Mouse (Mus musculus) urinary bladder, adult 18-20 months (tissue): ENCODE measurements around the gene Adamtsl5.

Source experiments
- DNase-seq, 2 experiments: peaks; one replicate each; pipeline ENCODE4 v3.0.0; 2022; ENCODE audit warnings: low spot score in 2 of 2, mixed read lengths in 2 of 2

Adamtsl5 gene

DNA sequence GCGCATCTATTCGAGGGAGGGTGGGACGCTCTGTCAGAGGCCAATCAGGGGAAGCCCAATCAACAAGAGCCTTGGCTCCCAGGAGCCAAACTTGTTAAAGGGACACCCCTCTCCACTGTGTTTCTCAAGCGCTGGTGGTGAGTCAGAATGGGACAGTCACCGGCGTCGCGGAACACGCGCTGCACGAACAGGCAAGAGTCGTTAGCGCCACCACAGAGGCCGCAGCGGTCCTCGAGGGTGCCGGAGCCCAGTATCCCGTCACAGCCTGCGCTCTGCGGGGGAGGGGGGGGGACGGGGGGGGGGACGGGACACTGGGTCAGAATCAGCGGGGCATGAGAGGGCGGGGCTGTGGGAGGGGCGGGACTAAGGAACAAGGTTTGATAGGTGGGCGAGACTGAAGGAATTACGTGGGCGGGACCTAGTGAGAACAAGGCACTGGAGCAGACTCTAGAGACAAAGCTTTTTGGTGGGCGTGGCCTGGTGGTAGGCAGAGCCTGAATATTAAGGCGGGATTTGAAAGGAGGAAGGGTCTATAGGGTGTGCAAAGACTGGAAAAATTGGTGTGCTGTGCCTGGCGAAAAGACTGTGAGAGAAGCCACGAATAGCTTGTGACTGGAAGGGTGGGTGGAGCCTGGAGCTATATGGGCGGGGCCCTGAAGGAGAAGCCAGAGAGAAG is 5.3 kb downstream of the Adamtsl5 start:
- DNase-seq: peak in 1 of 2 experiments; percentile 44

DNA sequence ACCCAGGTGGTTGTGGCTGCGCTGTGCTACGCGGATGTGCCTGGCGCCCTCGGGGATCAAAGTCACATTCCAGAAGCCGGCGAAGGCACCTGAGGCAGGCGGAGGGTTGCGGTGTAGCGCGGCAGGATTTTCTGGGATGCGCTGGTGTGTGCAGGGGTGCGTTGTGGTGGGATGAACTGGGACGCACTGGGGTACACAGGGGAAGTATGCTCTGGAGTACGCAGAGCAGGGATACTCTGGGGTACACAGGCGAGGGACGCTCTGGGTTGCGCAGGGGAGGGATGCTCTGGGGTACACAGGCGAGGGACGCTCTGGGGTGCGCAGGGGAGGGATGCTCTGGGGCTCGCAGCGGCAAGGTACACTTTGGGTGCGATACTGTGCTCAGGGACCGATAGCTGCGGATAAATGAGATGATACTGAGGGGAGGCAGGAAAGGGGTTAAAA is 5.9 kb downstream of the Adamtsl5 start:
- no peak for DNase-seq

DNA sequence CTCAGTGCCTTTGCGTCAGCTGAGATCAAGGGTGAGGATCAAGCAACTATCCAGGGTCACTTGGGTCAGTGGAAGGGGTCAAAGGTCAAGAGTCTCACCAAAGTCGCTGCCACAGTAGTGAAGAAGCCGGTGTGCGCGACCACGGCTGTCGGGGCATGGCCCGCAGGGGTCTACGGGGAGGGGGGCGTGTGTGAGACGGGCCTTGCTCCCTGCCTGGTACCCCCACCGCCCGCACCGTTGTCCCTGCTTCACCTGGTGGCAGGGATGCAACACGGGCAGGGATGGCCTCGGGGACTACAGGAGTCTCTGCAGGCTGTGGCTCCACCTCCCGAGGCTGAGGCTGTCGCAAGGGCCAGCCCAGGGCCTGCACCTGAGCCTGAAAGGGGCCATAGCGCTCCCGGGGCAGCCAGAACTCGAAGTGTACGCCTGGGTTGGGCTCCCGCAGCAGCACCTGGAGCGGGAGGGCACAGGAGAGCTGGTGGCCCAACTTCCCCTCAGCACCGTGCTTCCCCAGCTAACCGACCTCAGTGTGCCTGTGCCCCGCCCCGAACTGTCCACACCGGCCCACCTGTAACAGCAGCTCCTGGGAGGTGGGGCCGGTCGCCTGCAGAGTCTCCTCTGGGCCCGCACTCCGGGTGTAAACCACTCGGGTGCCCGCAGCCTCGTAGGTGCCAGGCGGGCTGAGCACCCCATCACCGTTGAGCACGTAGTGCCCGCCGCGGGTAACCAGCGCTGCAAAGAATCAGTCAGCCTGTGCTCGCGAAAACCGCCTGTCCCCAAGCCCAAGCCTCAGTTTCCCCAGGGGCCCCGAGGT is 6.5 kb downstream of the Adamtsl5 start:
- no peak for DNase-seq

DNA sequence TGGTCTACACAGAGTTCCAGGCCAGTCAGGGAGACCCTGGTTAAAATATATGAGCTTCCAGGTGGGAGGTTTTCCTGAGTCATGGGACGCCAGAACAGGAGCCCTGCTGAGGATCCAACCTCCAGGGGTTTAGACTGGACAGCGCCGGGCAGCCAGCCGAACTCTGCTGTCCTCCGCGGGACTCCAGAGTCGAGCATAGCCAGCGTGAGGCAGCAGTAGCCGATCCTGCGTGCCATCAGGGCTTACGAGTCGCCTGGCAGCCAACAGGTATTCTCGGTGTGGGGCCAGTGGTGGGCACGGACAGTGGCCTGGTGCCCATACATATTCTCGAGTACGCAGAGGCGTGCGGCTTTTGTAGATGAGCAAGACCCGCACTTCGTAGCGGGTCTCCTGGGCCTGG is 7.2 kb downstream of the Adamtsl5 start:
- DNase-seq: no peak

DNA sequence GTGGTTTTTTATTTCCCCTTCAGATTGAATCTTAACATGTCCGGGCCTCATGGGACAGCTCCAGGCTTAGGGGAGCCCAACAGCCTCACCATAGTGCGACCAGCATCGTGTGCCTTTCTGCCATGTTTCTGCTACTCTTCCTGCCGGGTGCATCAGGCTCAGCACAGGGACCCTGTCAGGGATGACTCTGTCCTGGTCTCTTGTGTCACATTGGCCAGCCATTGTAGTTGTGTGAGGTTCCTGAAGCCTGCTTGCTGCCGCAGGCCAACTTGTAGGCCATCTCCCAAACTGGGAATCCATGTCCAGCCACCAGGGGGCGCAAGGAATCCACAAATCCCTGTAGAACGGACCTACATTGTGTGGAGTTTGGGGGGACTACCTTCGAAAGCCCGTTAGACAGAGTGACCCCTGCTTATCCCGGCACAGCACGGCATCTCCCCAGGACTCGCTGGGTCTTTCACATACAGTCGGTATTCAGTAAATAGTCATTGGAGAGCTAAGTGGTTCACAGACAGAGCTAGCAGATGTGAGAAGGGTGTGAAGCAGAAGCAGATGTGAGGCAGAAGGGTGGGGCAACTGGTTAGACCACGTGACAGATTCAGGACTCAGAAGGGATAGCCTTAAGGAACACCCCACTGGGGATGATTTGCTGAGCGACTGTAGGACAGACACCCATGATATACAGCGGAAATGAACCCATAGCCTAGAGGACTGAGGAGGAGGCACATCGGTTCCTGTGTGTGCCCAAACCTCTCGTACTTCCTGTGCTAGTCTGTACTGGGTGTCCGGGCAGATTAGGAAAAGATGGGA is 8.1 kb downstream of the Adamtsl5 start:
- peak; percentile 68 to 85 for DNase-seq

DNA sequence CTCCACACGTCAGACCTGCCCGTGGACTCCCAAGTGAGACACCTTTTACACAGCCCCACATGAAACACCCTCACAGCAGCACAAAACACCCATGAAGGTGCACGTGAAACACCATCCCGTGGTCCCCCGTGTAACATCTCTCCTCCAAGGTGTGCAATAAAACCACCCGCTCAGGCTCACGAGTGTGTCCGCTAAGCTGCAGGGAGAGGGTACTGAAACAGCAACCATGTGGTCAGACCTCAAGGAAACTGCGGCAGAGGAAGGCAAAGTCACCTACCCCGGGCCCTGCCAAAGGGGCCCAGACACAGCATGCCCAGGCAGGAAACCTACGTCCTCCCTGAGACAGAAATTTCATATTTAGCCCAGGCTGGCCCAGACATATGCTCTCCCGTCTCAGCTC is 11.9 kb downstream of the Adamtsl5 start:
- DNase-seq: no peak

DNA sequence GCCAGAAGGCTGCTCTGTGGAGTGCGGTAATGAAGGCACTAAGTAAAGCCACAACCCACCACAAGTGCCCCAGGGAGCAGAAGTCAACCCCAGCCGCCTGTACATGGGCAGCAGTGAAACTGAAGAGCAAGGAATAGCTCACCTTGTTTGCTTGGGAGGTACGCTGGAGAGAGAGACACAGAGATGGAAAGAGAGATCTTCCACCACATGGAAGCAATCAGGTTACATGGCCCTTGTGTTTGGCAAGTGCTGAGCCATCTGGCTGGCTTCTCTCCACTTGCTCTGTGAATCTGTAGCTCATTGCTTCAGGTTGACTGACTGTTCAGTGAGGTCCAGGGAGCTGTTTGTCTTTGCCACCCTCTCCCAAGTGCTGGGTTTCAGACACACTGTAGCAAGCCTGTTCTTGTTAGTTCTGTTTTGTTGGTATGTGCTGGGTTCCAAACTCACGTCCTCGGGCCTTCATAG is 15.7 kb downstream of the Adamtsl5 start:
- no peak for DNase-seq

DNA sequence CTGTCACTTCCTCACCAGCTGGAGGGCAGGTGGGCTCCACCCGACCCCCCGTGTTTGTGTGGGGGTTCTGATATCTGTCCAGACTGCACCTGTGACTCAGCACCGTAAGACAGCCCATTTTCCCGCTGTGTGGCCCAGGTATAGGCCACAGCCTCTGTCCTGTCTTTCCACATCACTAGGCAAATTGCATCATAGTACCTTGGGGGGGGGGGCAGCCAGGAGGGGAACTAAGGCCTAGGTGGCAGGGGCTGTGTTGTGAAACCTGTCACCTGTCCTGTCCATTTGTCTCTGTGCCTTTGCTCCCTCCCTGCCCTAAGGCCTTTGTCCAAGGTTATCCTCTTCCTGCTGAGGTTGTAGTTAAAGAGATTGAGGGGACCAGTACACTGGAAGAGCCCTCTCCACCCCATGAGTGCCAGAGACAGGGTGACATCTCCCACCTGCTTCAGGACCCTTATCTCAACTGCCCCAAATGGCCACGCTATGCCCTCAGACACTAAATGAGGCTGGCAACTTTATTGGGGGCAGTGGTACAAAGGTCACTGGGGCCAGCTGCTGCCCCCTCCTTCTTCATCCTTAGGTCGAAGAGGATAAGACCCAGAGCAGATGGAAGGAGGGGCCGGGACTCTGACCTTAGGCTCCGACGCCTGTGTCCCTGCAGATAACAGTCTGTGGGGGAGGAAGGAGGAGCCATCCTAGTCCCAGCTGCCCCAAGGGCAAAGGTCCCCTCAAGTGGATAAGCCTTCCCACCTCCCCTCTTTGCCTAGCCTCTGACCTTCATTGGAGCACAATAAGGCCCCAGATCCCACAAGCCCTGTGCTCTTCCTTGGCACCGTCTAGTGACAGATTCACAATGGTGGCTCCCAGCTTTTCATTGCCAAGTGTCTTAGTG is 16.3 kb downstream of the Adamtsl5 start:
- DNase-seq: no peak

DNA sequence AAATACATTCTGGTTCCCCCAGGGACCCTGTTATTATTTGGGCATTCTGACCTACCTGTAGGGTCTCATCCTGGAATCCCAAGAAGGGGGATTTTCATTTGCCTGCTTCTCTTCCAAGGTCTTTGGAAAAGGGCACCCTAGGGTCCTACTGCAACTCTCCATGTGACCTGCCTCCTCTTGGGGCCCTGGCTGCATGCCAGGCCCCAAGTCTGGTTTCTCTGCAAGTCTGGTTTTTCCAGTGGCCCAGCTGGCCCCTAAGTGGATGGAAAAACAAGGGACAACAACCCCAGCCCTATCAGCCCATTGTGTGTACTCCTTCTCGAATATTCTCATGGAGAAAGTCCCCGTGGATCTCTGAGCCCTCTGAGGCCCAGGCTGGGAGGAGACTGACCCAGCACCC is 17.3 kb downstream of the Adamtsl5 start:
- DNase-seq: peak in 1 of 2 experiments; percentile 30

DNA sequence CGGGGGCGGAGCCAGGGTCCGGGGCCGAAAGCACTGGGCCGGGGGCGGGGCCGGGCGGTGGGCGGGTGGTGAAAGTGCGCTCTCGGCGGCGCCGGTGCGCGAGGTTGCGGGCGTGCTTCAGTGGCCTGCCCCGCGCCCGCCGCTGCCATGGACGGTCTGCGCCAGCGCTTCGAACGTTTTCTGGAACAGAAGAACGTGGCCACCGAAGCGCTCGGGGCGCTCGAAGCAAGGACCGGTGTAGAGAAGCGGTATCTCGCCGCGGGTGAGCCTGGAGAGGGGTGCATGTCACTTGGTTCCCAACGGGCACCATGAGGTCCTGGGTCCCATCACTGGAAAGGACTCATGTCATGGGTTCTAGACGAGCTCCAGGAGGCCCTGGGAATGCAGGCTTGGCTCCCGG is 18.1 kb downstream of the Adamtsl5 start:
- DNase-seq: no peak

DNA sequence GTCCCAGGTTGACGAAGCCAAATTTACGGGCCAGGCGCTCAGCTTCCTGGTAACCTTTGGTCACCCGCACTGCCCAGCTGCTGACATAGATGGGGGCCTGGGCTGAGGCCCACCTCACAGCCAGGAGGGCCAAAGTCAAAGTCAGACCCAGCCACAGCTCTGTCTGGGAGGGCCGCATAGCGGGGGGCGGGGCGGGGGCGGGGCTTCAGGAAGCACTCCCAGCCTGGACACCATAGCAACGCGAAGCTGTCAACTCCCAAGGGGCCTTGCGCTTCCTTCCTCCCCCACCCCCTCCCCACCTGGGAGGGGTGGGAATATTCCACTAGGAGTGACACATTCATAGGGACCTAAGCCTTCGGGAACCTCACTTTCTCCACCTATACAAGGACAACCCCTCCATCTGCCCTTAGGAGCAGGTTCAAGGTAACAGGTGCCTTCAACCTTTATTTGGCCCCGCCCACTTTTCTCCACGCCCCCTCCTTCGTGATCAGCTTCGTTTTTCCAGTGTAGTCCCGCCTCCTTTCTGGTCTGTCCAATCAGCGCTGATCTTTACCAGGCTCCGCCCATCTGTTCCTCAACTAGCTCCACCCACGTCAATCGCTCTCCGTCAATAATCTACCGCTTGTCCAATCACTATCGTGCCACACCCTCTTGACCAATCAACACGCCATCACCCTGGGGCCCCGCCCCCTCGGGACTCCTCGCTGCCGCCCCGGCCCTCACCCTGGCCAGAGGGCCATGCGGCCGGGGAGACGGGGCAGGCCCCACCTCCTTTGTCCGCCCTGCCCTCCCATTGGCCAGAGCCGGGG is 18.7 kb downstream of the Adamtsl5 start, which contains the start of the genes Pcsk4 and Reep6:
Gene Pcsk4, minus strand, starts transcription at position 226 of the 809 bp plus-strand sequence.
Gene Reep6, plus strand, starts transcription at position 681 of the 809 bp plus-strand sequence.
- DNase-seq: peak; percentile 94 to 95

DNA sequence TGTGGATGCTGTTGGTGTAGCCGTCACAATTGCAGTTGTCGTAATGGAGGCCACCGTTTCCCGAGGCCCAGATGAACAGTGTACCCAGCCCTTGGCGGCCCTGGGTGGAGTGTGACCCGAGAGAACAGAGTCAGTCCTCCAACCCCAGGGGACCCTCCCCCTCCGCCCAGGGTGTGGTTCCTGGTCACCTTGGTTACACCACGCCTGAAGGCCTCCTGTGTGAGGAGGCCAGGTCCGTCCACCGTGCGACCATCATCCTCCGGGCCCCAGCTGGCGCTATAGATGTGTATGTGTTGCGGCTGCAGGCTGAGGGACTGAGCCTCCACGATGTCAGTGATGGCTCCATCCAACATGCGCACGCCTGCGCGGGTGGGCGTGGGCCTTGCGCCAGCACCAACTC is 23.2 kb downstream of the Adamtsl5 start:
- DNase-seq: no peak

DNA sequence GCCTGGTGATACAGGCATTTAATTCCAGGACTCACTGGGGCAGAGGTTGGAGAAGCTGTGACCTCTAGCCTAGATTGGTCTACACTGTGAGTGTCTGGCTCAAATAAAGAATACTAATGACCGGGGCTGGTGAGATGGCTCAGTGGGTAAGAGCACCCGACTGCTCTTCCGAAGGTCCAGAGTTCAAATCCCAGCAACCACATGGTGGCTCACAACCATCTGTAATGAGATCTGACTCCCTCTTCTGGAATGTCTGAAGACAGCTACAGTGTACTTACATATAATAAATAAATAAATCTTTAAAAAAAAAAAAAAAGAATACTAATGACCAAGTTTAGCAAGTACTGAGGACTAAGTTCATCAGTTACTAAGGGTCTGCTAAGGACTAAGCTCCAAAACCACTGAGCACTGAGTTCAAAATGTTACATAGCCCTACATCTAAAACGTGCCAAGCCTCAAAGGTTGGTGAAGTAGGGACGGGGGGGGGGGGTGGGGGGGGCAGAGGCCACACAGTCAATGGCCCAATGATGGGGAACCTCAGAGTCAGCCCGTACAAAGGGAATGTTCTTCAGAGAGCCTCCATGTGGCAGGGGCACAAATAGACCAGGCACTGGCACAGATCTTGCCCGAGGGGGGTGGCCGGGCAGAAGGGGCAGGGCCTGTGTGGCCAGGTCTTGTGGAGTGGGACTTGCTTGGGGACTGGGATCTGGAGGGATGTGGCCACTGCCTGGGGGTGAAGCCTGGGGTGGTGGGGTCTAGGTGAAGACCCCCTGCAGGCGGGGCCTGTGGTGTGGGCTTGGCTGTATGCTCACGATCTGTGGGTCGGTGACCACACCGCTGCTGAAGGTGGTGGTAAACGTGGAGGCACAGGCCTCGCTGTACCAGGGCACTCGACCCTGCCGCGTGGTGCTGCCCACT is 23.8 kb downstream of the Adamtsl5 start:
- no peak for DNase-seq

DNA sequence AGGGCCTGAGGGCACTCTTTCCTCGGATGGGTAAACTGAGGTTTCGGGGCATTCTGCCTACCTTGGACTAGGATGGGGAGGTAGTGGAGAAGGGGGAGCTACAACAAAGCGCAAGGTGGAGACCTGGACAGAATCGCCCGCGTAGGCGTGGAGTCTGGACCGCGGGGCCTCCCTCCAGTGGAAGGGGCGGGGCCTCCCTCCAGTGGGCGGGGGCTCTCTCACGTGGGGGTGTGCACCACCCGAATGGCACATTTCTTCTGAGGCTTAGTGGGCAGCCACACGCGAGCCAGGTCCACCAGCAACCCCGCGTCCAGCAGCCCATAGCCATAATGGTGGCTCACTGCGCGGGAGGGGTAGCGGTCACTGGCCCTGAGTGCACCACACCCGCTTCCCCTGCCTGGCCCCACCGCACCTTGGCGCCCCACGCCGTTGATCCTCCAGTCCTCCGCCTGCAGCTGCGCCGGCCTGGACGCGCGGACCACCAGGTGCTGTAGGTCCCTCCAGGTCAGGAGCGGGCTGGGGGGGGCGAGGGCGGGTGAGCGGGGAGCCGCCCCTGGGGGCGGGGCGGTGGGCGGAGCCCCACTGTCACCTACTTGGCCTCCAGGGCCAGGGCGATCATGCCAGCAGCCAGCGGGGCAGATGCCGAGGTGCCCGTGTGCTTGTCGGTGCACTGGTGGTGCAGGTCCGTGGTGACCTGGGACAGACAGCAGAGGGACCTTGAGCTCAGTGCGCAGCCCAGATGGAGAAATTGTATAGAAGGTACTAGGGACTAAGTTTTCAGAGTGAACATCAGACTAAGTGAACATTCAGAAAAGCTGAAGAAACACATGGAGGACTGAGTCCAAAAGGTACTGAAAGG is 24.7 kb downstream of the Adamtsl5 start:
- peak; percentile 73 to 86 for DNase-seq

DNA sequence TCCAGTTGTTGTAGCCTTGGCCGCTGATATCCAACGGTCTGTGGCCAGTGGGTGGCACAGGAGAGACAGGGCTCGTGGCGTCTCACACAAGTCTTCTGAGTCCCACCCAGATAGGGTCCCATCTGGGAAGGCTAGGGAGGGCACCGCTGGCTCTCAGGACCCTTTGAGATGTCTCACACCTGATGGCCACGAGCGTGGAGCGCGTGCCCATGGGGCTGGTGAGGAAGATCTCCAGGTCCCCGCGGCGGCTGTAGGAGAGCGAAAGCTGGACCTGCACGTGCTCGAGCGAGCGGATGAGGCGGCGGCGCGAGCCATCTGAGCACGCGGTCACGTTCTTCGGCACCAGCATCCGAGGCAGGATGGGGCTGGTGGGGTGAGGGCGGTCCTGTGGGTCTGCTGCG is 25.4 kb downstream of the Adamtsl5 start:
- no peak for DNase-seq

DNA sequence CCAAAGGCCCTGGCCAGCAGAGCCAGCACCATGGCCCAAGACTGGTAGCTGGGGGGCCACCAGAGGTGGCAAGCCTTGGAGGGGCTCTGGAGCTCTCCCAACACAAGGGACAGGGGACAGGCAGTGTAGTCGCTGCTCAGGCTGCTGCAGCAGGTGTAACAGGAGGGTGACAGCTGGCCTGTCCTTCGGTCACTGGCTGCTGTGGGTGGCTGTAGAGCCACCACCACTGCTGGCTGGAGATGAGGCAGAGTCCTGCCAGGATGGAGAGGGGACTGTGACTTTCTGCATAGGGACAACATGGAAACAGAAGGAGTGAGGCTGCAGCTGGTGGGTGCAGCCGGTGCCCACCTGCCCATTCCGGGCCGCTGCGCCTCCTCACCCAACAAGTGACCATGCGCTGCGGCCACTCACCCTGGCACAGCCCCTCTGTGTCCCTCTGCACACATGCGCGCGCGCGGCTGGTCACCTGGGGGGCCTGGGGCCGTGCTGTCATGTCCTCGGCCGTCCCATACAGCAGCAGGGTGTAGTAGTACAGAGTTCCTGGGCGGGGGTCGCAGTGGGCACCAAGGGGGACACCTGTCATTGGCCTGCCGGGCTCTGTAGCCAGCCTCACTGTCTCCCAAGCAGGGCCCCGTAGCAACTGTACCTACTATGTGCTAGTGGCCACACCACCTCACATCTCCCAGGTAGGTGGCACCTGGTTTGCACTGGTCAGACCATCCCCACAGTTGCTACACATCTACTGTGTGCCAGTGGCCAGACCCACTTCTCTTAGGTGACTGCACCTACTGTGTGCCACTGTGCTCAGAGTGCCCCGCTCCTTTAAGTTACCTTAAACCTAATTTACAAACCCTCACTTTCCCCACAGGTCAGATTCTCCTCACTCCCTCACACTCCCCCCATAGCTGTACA is 26.3 kb downstream of the Adamtsl5 start:
- no peak for DNase-seq
